Mouse (Mus musculus) brain, embryonic 14.5 days (tissue): ENCODE results near the gene Aurkb.

Source experiments
- CTCF ChIP-seq: fragments of 200-500 bp; IDR thresholded peaks from 2 replicates; pipeline ENCODE4 v1.5.1; 2012; ENCODE audit warnings: inconsistent platforms, mild to moderate bottlenecking, moderate library complexity, borderline replicate concordance; ENCODE audit not compliant: insufficient read depth, insufficient read length; ENCODE audit errors: extremely low read depth
- POLR2A ChIP-seq: fragments of 200-500 bp; IDR thresholded peaks from 2 replicates; pipeline ENCODE4 v1.6.1; 2012; ENCODE audit warnings: mild to moderate bottlenecking, inconsistent platforms, borderline replicate concordance; ENCODE audit not compliant: poor library complexity, insufficient read depth, insufficient read length, severe bottlenecking; ENCODE audit errors: extremely low read depth

- no peak for TF ChIP-seq CTCF
- TF ChIP-seq POLR2A, result no peak
These were observed 24.8 kb upstream of the Aurkb start for GRCm38 (mm10) chr11:69020691-69021090.
